Mouse (Mus musculus) left cerebral cortex, adult 9 months (tissue): Measurements from ENCODE around the gene Hist1h2bc.
"Not testable (repeated sequence)": the region's sequence is repeated elsewhere in the genome, so short reads cannot be mapped to it uniquely, and the experiment has no call there.

Experiments
- DNase-seq, 2 experiments: peaks; one replicate each; pipeline ENCODE4 v3.0.0; 2022; ENCODE audit warnings: low spot score in 2 of 2

Gene Hist1h2bc

GRCm38 (mm10) chr13:23683755-23684281 lies at the start of gene Hist1h2bc, which contains the start of gene Hist1h2ac:
Hist1h2bc (plus strand) TSS chr13:23684199.
Hist1h2ac (minus strand) TSS chr13:23683948.
- peak; percentile 94 to 98 for DNase-seq

- no peak for DNase-seq
Observed at GRCm38 (mm10) chr13:23659636-23660366, 24.2 kb upstream of the Hist1h2bc start.

- DNase-seq, result no peak
Observed at GRCm38 (mm10) chr13:23662536-23662935, 21.5 kb upstream of the Hist1h2bc start.

- DNase-seq, result no peak
Observed at GRCm38 (mm10) chr13:23681990-23682582, 1.9 kb upstream of the Hist1h2bc start.

- DNase-seq, result no peak
Observed at GRCm38 (mm10) chr13:23682623-23682946, 1.4 kb upstream of the Hist1h2bc start.

GRCm38 (mm10) chr13:23682947-23683754 lies 848 bp upstream of the Hist1h2bc start:
- not testable (repeated sequence) for DNase-seq

GRCm38 (mm10) chr13:23684295-23684945 lies 421 bp downstream of the Hist1h2bc start:
- DNase-seq, result peak in 1 of 2 experiments; percentile 40

GRCm38 (mm10) chr13:23685121-23685861 lies 1.3 kb downstream of the Hist1h2bc start:
- no peak for DNase-seq

GRCm38 (mm10) chr13:23685966-23686365 lies 2.0 kb downstream of the Hist1h2bc start:
- DNase-seq, result no peak

- no peak for DNase-seq
Observed at GRCm38 (mm10) chr13:23687181-23687580, 3.2 kb downstream of the Hist1h2bc start.

GRCm38 (mm10) chr13:23687907-23688306 lies 3.9 kb downstream of the Hist1h2bc start:
- DNase-seq, result no peak

GRCm38 (mm10) chr13:23688956-23689355 lies 5.0 kb downstream of the Hist1h2bc start:
- no peak for DNase-seq

GRCm38 (mm10) chr13:23689459-23689858 lies 5.5 kb downstream of the Hist1h2bc start:
- no peak for DNase-seq

- no peak for DNase-seq
Observed at GRCm38 (mm10) chr13:23693856-23694440, 9.9 kb downstream of the Hist1h2bc start.

- no peak for DNase-seq
Observed at GRCm38 (mm10) chr13:23694956-23695355, 11.0 kb downstream of the Hist1h2bc start.

- DNase-seq, result no peak
Observed at GRCm38 (mm10) chr13:23695514-23695913, 11.5 kb downstream of the Hist1h2bc start, which contains the start of gene Hist1h1t. Hist1h1t (plus strand) TSS chr13:23695814.

GRCm38 (mm10) chr13:23696061-23696474 lies 12.1 kb downstream of the Hist1h2bc start:
- DNase-seq, result no peak

GRCm38 (mm10) chr13:23697491-23698299 lies 13.7 kb downstream of the Hist1h2bc start:
- DNase-seq, result peak in 1 of 2 experiments; percentile 51

- peak; percentile 97 to 100 for DNase-seq
Observed at GRCm38 (mm10) chr13:23698300-23698693, 14.3 kb downstream of the Hist1h2bc start, which contains the start of gene Hist1h4c. Hist1h4c (minus strand) TSS chr13:23698454.

GRCm38 (mm10) chr13:23698996-23699395 lies 15.0 kb downstream of the Hist1h2bc start:
- DNase-seq, result no peak
